Mouse (Mus musculus): ENCODE data around the gene Ifitm2.

Gene Ifitm2

GRCm38 (mm10) chr7:140908181-140908580, 47.6 kb downstream of the Ifitm2 start:
- DNase-seq (ENCODE audit: extremely low spot score, low read depth, low spot score) = no peak

- DNase-seq (ENCODE audit: extremely low spot score, low read depth, low spot score) = no peak
Observed at GRCm38 (mm10) chr7:140907697-140908096, 48.1 kb downstream of the Ifitm2 start.

- no peak for DNase-seq (ENCODE audit: extremely low spot score, low read depth, low spot score)
Observed at GRCm38 (mm10) chr7:140907131-140907530, 48.7 kb downstream of the Ifitm2 start.

- DNase-seq (ENCODE audit: extremely low spot score, low read depth, low spot score) = no peak
Observed at GRCm38 (mm10) chr7:140905642-140906081, 50.1 kb downstream of the Ifitm2 start.

Data from hindlimb bud, embryonic 11.5 days (tissue).